Mouse (Mus musculus): ENCODE measurements at regions not wholly inside any gene's neighbourhood (a gene's known extent, or its start where the extent isn't known, plus 50 kb on each side); places are given as distances from the start of the nearest gene placed in this dataset.
"Not testable (repeated sequence)": the region's sequence is repeated elsewhere in the genome, so short reads cannot be mapped to it uniquely, and the experiment has no call there.

- no peak for ATAC-seq (ENCODE audit: low read depth)
- H3K9ac ChIP-seq: no peak overlapping the region
- no peak overlapping the region for H3K27ac ChIP-seq (replicated peaks)
- 56% methylated on average over 6 of the region's 6 CpGs for WGBS
- H3K27me3 ChIP-seq: no peaks in the 10 kb centered on the region
- H3K4me3 ChIP-seq: no peak overlapping the region
- no peaks in the 10 kb centered on the region for H3K36me3 ChIP-seq
- H3K9me3 ChIP-seq: no peaks in the 10 kb centered on the region
- H3K4me2 ChIP-seq: no peak overlapping the region
- peaks cover 12% of the 10 kb centered on the region for H3K4me1 ChIP-seq (replicated peaks)
Observed at GRCm38 (mm10) chr5:134046086-134046485, 53.4 kb upstream of the Castor2 start.

GRCm38 (mm10) chr5:134042938-134043337 lies 56.6 kb upstream of the Castor2 start:
- not testable (repeated sequence) for H3K36me3 ChIP-seq; H3K4me1 ChIP-seq (replicated peaks); H3K27me3 ChIP-seq; H3K4me2 ChIP-seq; H3K4me3 ChIP-seq; H3K9me3 ChIP-seq; ATAC-seq (ENCODE audit: low read depth); H3K9ac ChIP-seq
- H3K27ac ChIP-seq (replicated peaks): 0 out of 2 replicates have a peak overlapping the region, but pooled peaks have one; percentile 18
- WGBS: 83% methylated on average over 1 of the region's 2 CpGs

GRCm38 (mm10) chr5:134027316-134027966 lies 72.1 kb upstream of the Castor2 start:
- no peak overlapping the region for H3K4me3 ChIP-seq
- 13% methylated on average over 11 of the region's 11 CpGs for WGBS
- no peaks in the 10 kb centered on the region for H3K27me3 ChIP-seq
- H3K36me3 ChIP-seq: no peaks in the 10 kb centered on the region
- no peaks in the 10 kb centered on the region for H3K9me3 ChIP-seq
- peak overlapping the region; percentile 22 for H3K4me2 ChIP-seq
- ATAC-seq (ENCODE audit: low read depth): peak; percentile 88
- H3K9ac ChIP-seq: 0 out of 2 replicates have a peak overlapping the region, but pooled peaks have one; percentile 17
- H3K27ac ChIP-seq (replicated peaks): peak overlapping the region; percentile 87
- H3K4me1 ChIP-seq (replicated peaks): peaks cover 13% of the 10 kb centered on the region

- 39% methylated on average over 13 of the region's 13 CpGs for WGBS
- Histone ChIP-seq H3K4me3 (no peak overlapping the region), H3K27me3 (no peaks in the 10 kb centered on the region), H3K27ac (replicated peaks) (peak overlapping the region; percentile 57), H3K36me3 (no peaks in the 10 kb centered on the region), H3K4me2 (no peak overlapping the region), H3K9me3 (no peaks in the 10 kb centered on the region), H3K4me1 (replicated peaks) (peaks cover 21% of the 10 kb centered on the region), H3K9ac (no peak overlapping the region)
- peak; percentile 52 for ATAC-seq (ENCODE audit: low read depth)
Observed at GRCm38 (mm10) chr5:134019651-134020432, 79.7 kb upstream of the Castor2 start.

GRCm38 (mm10) chr5:134014257-134015163 lies 85.0 kb upstream of the Castor2 start:
- no peaks in the 10 kb centered on the region for H3K36me3 ChIP-seq
- no peaks in the 10 kb centered on the region for H3K9me3 ChIP-seq
- peak; percentile 87 for ATAC-seq (ENCODE audit: low read depth)
- H3K4me1 ChIP-seq (replicated peaks): peaks cover 35% of the 10 kb centered on the region
- H3K4me2 ChIP-seq: peak overlapping the region; percentile 18; the same call in 1 of the 2 replicates
- 12% methylated on average over 13 of the region's 13 CpGs for WGBS
- no peak overlapping the region for H3K4me3 ChIP-seq
- H3K27me3 ChIP-seq: 0 out of 2 replicates have a peak, but pooled peaks cover 4% of the 10 kb centered on the region
- no peak overlapping the region for H3K9ac ChIP-seq
- H3K27ac ChIP-seq (replicated peaks): peak overlapping the region; percentile 71

- Histone ChIP-seq H3K36me3 (no peaks in the 10 kb centered on the region), H3K9ac (no peak overlapping the region), H3K4me3 (no peak overlapping the region), H3K4me1 (replicated peaks) (peaks cover 34% of the 10 kb centered on the region), H3K9me3 (no peaks in the 10 kb centered on the region), H3K4me2 (no peak overlapping the region), H3K27me3 (peaks cover 12% of the 10 kb centered on the region; the same call in 1 of the 2 replicates), H3K27ac (replicated peaks) (no peak overlapping the region)
- WGBS: 85% methylated on average over 8 of the region's 8 CpGs
- ATAC-seq (ENCODE audit: low read depth): no peak
Observed at GRCm38 (mm10) chr5:134013206-134013605, 86.3 kb upstream of the Castor2 start.

- Histone ChIP-seq H3K36me3 (no peaks in the 10 kb centered on the region), H3K4me2 (no peak overlapping the region)
Observed at GRCm38 (mm10) chr5:134009843-134010242, 89.7 kb upstream of the Castor2 start.

GRCm38 (mm10) chr5:134007127-134007771 lies 92.3 kb upstream of the Castor2 start:
- no peaks in the 10 kb centered on the region for H3K36me3 ChIP-seq
- peak; percentile 71 for ATAC-seq (ENCODE audit: low read depth)
- WGBS: 13% methylated on average over 3 of the region's 3 CpGs

More at GRCm38 (mm10) chr5:134009843-134010242, 89.7 kb upstream of the Castor2 start:
- Histone ChIP-seq H3K27ac (replicated peaks) (no peak overlapping the region), H3K9me3 (no peaks in the 10 kb centered on the region), H3K9ac (no peak overlapping the region), H3K27me3 (peaks cover 12% of the 10 kb centered on the region; the same call in 1 of the 2 replicates), H3K4me1 (replicated peaks) (peaks cover 33% of the 10 kb centered on the region), H3K4me3 (no peak overlapping the region)
- no peak for ATAC-seq (ENCODE audit: low read depth)
- WGBS: 29% methylated on average over 14 of the region's 14 CpGs

GRCm38 (mm10) chr5:134006470-134007126 lies 92.9 kb upstream of the Castor2 start:
- Histone ChIP-seq H3K9me3 (no peaks in the 10 kb centered on the region), H3K27me3 (peaks cover 13% of the 10 kb centered on the region; the same call in 1 of the 2 replicates), H3K4me1 (replicated peaks) (peaks cover 19% of the 10 kb centered on the region), H3K9ac (no peak overlapping the region), H3K4me2 (peak overlapping the region; percentile 44), H3K27ac (replicated peaks) (no peak overlapping the region), H3K36me3 (no peaks in the 10 kb centered on the region), H3K4me3 (peak overlapping the region; percentile 3; the same call in 1 of the 2 replicates)
- WGBS: 2% methylated on average over 14 of the region's 14 CpGs
- ATAC-seq (ENCODE audit: low read depth): peak; percentile 87

More at GRCm38 (mm10) chr5:134007127-134007771, 92.3 kb upstream of the Castor2 start:
- peaks cover 16% of the 10 kb centered on the region; the same call in 1 of the 2 replicates for H3K27me3 ChIP-seq
- H3K4me3 ChIP-seq: no peak overlapping the region
- no peak overlapping the region for H3K9ac ChIP-seq
- no peak overlapping the region for H3K27ac ChIP-seq (replicated peaks)
- peaks cover 19% of the 10 kb centered on the region for H3K4me1 ChIP-seq (replicated peaks)
- H3K9me3 ChIP-seq: no peaks in the 10 kb centered on the region
- no peak overlapping the region for H3K4me2 ChIP-seq

GRCm38 (mm10) chr5:134006001-134006400 lies 93.5 kb upstream of the Castor2 start:
- peaks cover 19% of the 10 kb centered on the region for H3K4me1 ChIP-seq (replicated peaks)
- no peak overlapping the region for H3K9ac ChIP-seq
- no peaks in the 10 kb centered on the region for H3K9me3 ChIP-seq
- no peak for ATAC-seq (ENCODE audit: low read depth)
- 35% methylated on average over 3 of the region's 3 CpGs for WGBS
- no peaks in the 10 kb centered on the region for H3K36me3 ChIP-seq
- H3K4me2 ChIP-seq: no peak overlapping the region
- H3K27ac ChIP-seq (replicated peaks): no peak overlapping the region
- peaks cover 12% of the 10 kb centered on the region; the same call in 1 of the 2 replicates for H3K27me3 ChIP-seq
- H3K4me3 ChIP-seq: no peak overlapping the region

- Histone ChIP-seq H3K9ac (no peak overlapping the region), H3K4me2 (no peak overlapping the region), H3K27ac (replicated peaks) (no peak overlapping the region), H3K27me3 (0 out of 2 replicates have a peak, but pooled peaks cover 4% of the 10 kb centered on the region), H3K4me1 (replicated peaks) (peaks cover 15% of the 10 kb centered on the region), H3K9me3 (no peaks in the 10 kb centered on the region), H3K36me3 (no peaks in the 10 kb centered on the region), H3K4me3 (no peak overlapping the region)
- ATAC-seq (ENCODE audit: low read depth): no peak
- WGBS: 1% methylated on average over 3 of the region's 3 CpGs
Observed at GRCm38 (mm10) chr5:134000100-134000499, 99.4 kb upstream of the Castor2 start.

Measured in neural tube, embryonic 13.5 days (tissue).